Mouse (Mus musculus) heart, embryonic 13.5 days (tissue): ENCODE results near the gene Ccdc57. TPM values are rescaled to one million over a fixed set of nuclear protein-coding genes. Genes with fewer than 3 reads are reported as not detected.
"Not testable (repeated sequence)": the region's sequence is repeated elsewhere in the genome, so short reads cannot be mapped to it uniquely, and the experiment has no call there.

ENCODE experiments used
- ATAC-seq: fragments of 200-750 bp; cut with Nextera tagmentation; 2 replicates; pipeline ENCODE4 v1.8.0; 2017; ENCODE audit warnings: moderate TSS enrichment; ENCODE audit not compliant: insufficient number of reproducible peaks, low FRiP score, low TSS enrichment; ENCODE audit errors: extremely low read depth
- H3K27ac ChIP-seq: fragments of 300-500 bp; sonication (generic); replicated peaks from 2 replicates; pipeline ENCODE4 v1.5.1; 2015; ENCODE audit warnings: moderate library complexity, mild to moderate bottlenecking, inconsistent platforms
- H3K27me3 ChIP-seq: fragments of 300-500 bp; sonication (generic); replicated peaks from 2 replicates; pipeline ENCODE4 v1.6.1; 2015; ENCODE audit warnings: mild to moderate bottlenecking, inconsistent platforms
- H3K36me3 ChIP-seq: fragments of 300-500 bp; sonication (generic); 2 replicates; pipeline ENCODE4 v1.6.1; 2015; ENCODE audit warnings: mild to moderate bottlenecking, inconsistent platforms
- H3K4me1 ChIP-seq: fragments of 300-500 bp; sonication (generic); 2 replicates; pipeline ENCODE4 v1.6.1; 2015; ENCODE audit warnings: inconsistent platforms
- H3K4me2 ChIP-seq: fragments of 300-500 bp; sonication (generic); 2 replicates; pipeline ENCODE4 v1.6.1; 2015; ENCODE audit warnings: inconsistent platforms, mild to moderate bottlenecking, moderate library complexity
- H3K4me3 ChIP-seq: fragments of 300-500 bp; sonication (generic); 2 replicates; pipeline ENCODE4 v1.5.1; 2015; ENCODE audit warnings: moderate library complexity, mild to moderate bottlenecking, inconsistent platforms
- H3K9ac ChIP-seq: fragments of 300-500 bp; sonication (generic); 2 replicates; pipeline ENCODE4 v1.6.1; 2015; ENCODE audit warnings: inconsistent platforms, mild to moderate bottlenecking, moderate library complexity
- H3K9me3 ChIP-seq: fragments of 300-500 bp; sonication (generic); 2 replicates; pipeline ENCODE4 v1.6.1; 2016; ENCODE audit warnings: inconsistent platforms
- WGBS: fragments of 180-500 bp; shearing (Covaris S2); methylation state at CpG from one replicate; pipeline ENCODE4 v1.1.7; 2015; ENCODE audit warnings: mixed read lengths; 5-methylcytosine and 5-hydroxymethylcytosine counted together
- polyA plus RNA-seq: library from polyadenylated mRNA; unstranded; fragments of >200 nt; fragmentation: Nextera tagmentation; extraction: Ambion mirVana; gene quantifications from 2 replicates; pipeline ENCODE4 v1.2.1, GENCODE M21; 2015

Ccdc57 gene
- polyA plus RNA-seq, 1 experiment from 2014 or later: 3.7 TPM

DNA sequence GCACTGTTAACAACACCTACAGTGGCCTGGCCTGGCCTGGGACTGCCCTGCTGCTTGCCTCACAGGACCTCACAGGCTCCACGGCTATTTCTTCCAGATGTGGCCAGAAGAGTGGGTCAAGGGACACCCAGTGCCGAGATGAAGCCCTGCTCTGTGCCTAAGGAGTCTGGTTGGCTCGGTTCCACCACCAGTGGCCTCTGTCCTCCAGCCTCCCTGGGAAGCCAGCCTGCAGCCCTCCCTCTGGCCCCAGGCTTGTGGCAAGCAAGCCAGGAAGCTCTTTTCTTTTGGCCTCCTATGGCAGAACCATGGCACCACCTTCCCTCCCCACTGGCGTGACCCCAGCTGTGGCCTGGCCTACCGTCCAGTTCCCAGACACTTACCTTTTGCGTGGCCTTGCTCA lies 59.5 kb downstream of the Ccdc57 start:
- 78% methylated on average over 6 of the region's 6 CpGs for WGBS
- no peak overlapping the region for H3K27ac ChIP-seq
- no peaks in the 10 kb centered on the region for H3K27me3 ChIP-seq
- no peaks in the 10 kb centered on the region for H3K4me1 ChIP-seq
- no peak overlapping the region for H3K9ac ChIP-seq
- H3K4me3 ChIP-seq: no peak overlapping the region
- no peak overlapping the region for H3K4me2 ChIP-seq
- H3K9me3 ChIP-seq: no peaks in the 10 kb centered on the region
- peaks cover 21% of the 10 kb centered on the region for H3K36me3 ChIP-seq
- no peak for ATAC-seq

DNA sequence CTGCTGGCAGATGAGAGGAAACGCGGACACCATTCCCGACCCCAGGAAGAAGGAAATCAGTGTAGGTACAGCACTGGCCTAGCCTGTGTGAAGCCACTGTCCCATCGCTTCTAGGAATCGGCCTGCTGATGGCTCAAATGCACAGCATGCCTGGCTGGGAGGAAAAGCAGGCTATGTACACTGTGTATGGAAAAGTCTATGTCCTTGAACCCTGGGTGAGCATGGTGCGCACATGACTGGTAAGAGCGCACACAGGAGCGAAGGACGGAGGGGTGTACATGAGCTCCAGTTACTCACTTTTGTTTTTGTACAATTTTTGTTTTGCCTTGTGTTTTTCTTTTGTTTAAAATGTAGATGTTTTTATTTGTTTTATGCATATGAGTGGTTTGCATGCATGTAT lies 61.2 kb downstream of the Ccdc57 start:
- H3K9ac ChIP-seq: no peak overlapping the region
- no peaks in the 10 kb centered on the region for H3K4me1 ChIP-seq
- no peak overlapping the region for H3K4me2 ChIP-seq
- ATAC-seq: no peak
- H3K27ac ChIP-seq: no peak overlapping the region
- H3K27me3 ChIP-seq: no peaks in the 10 kb centered on the region
- H3K9me3 ChIP-seq: no peaks in the 10 kb centered on the region
- no peak overlapping the region for H3K4me3 ChIP-seq
- H3K36me3 ChIP-seq: peaks cover 5% of the 10 kb centered on the region
- 87% methylated on average over 9 of the region's 9 CpGs for WGBS

DNA sequence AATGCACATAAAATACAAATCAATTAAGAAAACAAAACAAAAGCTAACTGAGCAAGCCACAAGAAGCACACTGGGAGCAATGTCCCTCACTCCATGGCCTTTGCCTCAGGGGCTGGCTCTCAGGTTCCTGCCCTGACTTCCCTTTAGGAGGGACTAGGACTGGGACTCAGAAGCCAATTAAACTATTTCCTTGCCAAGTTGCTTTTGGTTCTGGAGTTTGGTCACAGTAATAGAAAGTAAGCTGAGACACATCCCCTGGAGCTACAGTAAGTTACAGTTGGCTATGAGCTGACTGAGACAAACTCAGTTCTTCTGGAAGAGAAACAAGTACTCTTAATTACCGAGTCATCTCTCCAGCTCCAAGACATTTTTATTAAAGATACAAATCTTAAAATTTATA lies 66.9 kb downstream of the Ccdc57 start:
- H3K9me3 ChIP-seq: no peaks in the 10 kb centered on the region
- H3K27me3 ChIP-seq: no peaks in the 10 kb centered on the region
- no peak overlapping the region for H3K9ac ChIP-seq
- H3K4me2 ChIP-seq: no peak overlapping the region
- H3K36me3 ChIP-seq: peaks cover 10% of the 10 kb centered on the region
- no peak overlapping the region for H3K4me3 ChIP-seq
- H3K4me1 ChIP-seq: no peaks in the 10 kb centered on the region
- 85% methylated on average over 1 of the region's 1 CpGs for WGBS
- no peak overlapping the region for H3K27ac ChIP-seq
- no peak for ATAC-seq

DNA sequence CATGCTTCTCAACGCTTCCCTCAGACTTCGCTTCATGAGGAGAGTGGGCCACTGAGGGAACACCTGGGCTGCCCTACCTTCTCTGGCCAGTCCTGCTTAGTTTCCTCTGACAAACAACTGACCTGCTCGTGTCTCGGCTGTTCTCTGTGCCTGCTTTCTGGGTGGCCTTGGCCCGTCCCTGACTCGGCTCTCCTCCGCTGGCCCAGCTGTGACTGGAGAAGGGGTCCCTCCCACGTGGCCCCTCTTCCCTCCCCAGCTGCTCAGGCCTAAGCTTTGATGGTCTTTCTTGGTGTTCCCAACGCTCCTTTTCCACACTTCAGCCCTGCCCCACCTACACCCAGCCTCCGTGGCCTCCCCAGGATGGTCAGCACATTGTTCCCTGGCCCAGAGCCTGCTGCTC lies 69.9 kb downstream of the Ccdc57 start:
- 71% methylated on average over 10 of the region's 10 CpGs for WGBS
- Histone ChIP-seq H3K4me3 (no peak overlapping the region), H3K9ac (no peak overlapping the region), H3K4me2 (no peak overlapping the region), H3K9me3 (no peaks in the 10 kb centered on the region), H3K27me3 (no peaks in the 10 kb centered on the region), H3K4me1 (no peaks in the 10 kb centered on the region), H3K27ac (no peak overlapping the region), H3K36me3 (peaks cover 35% of the 10 kb centered on the region)
- ATAC-seq: no peak

DNA sequence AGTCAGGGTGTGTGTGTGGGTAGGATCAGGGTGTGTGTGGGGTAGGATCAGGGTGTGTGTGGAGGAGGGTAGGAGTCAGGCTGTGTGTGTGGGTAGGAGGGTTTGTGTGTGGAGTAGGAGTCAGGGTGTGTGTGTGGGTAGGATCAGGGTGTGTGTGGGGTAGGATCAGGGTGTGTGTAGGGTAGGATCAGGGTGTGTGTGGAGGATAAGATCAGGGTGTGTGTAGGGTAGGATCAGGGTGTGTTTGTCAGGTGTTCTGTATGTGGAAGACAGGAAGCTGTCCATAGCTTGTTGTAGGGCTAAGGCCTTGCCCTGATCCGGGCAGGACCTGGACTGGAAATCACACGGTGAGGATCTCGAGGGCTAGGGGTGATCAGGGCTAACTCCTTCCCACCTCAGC lies 76.7 kb downstream of the Ccdc57 start:
- ATAC-seq: not testable (repeated sequence)
- WGBS: 87% methylated on average over 3 of the region's 3 CpGs
- peaks cover 30% of the 10 kb centered on the region for H3K36me3 ChIP-seq

DNA sequence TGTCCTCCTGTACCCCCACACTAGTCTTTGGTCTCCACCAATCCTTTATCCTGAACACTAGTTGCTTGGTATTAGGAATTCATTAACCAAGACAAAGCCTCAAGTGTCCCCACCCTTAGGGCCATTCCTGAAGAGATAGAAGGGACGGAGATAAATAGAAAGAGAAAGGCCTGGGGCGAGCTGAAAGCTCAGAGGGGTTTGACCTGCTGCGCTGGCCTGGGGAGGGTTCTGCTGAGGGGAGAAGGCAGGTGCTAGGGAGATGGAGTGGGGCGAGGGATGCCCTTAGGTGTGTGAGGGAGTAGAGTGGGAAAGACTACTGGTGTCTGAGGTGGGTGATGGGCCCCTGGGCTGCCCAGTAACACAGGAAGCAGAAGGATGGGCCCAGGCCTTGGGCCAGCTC lies 78.9 kb downstream of the Ccdc57 start:
- Histone ChIP-seq H3K4me2 (no peak overlapping the region), H3K27me3 (no peaks in the 10 kb centered on the region), H3K4me1 (peaks cover 31% of the 10 kb centered on the region), H3K9me3 (no peaks in the 10 kb centered on the region), H3K4me3 (no peak overlapping the region), H3K9ac (no peak overlapping the region), H3K27ac (no peak overlapping the region), H3K36me3 (peaks cover 11% of the 10 kb centered on the region)
- 74% methylated on average over 4 of the region's 4 CpGs for WGBS
- no peak for ATAC-seq

More for the DNA sequence above, 76.7 kb downstream of the Ccdc57 start:
- H3K9me3 ChIP-seq, H3K27ac ChIP-seq, H3K4me2 ChIP-seq, H3K9ac ChIP-seq, H3K27me3 ChIP-seq, H3K4me3 ChIP-seq: not testable (repeated sequence)
- H3K4me1 ChIP-seq: peaks cover 24% of the 10 kb centered on the region

DNA sequence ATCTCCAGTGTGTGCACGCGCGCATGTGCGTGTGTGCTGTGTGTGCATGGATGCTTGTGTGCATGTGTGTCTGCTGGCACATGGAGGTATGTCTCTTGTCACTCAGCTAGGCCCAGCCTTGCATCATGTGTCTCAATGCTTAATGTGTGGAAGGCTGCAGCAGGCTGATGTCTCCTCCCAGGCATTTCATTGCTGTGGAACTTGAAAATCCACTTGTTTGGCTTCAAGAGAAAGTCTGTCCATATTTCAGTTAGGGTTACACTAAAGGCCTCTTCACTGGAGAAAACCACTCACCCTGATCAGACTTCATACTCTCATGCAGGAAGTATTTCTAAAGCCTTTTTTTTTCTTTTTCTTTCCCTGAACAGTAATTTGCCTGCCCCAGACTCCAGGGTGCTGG lies 79.5 kb downstream of the Ccdc57 start:
- Histone ChIP-seq H3K4me2 (no peak overlapping the region), H3K27me3 (no peaks in the 10 kb centered on the region), H3K9ac (peak overlapping the region; percentile 13; the same call in 1 of the 2 replicates), H3K4me3 (no peak overlapping the region), H3K9me3 (no peaks in the 10 kb centered on the region), H3K4me1 (peaks cover 31% of the 10 kb centered on the region), H3K36me3 (peaks cover 5% of the 10 kb centered on the region), H3K27ac (no peak overlapping the region)
- 94% methylated on average over 4 of the region's 4 CpGs for WGBS
- no peak for ATAC-seq

DNA sequence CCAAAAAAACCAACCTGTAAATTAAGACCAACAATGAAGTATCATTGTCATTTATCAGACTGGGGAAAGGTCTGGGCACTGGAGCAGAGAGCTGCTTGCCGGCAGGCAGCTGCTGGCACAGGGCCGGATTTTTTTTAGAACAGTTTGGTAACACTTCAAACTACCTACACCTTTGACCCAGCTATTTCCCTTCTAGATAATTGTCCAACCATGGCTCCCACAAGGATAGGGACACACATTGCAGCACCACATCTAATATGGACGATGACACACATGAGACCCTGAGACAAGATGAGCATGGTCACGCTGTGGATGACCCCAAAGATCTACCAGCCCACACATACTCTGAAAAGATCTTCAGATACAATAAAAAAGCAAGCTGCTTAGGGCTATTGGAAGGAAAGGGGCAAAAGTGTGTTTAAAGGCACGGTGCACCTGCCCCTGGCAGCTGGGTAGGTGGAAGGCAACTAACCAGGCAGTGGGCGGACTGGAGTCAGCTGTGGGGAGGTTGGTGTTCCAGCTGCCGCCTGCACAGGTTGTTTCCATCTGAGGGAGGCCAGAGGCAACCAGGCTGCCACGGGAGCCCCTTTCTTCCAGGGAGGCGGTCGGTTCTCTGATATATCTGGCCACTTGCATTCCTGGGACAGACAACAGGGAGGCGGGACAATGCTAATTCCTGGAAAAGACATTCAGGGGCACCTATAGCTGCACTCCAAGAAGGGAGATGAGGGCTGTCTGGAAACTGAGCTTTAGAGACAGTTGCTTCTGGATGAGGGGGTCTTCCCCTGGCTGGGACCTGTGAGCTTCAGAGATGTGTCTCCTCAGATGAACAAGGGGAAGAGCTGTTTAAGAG lies 80.4 kb downstream of the Ccdc57 start:
- peaks cover 31% of the 10 kb centered on the region for H3K4me1 ChIP-seq
- 0 out of 2 replicates have a peak overlapping the region, but pooled peaks have one; percentile 13 for H3K9ac ChIP-seq
- H3K4me3 ChIP-seq: no peak overlapping the region
- ATAC-seq: no peak
- H3K4me2 ChIP-seq: no peak overlapping the region
- 46% methylated on average over 11 of the region's 11 CpGs for WGBS
- peak overlapping the region; percentile 51 for H3K27ac ChIP-seq
- no peaks in the 10 kb centered on the region for H3K9me3 ChIP-seq
- no peaks in the 10 kb centered on the region; the same call in 1 of the 2 replicates for H3K36me3 ChIP-seq
- H3K27me3 ChIP-seq: no peaks in the 10 kb centered on the region

DNA sequence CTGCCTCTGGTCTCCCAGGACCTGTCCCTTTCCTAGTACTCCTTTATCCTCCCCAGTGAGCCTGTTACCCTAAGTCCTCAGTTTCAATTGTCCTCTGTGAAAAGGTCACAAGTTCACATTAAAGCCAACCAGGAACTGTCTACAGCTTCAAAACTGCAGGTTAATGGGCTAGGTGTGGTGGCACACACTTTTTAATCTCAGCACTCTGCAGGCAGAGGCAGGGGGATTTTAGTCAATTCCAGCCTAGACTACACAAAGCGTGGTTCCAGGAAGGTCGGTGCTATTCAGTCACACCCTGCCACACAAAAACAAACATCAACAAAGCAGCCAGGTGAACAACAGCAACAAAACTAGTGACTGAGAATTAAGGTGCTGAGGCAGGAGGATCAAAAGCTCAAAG lies 81.1 kb downstream of the Ccdc57 start:
- Histone ChIP-seq H3K9ac (no peak overlapping the region), H3K27me3 (no peaks in the 10 kb centered on the region), H3K9me3 (no peaks in the 10 kb centered on the region), H3K4me3 (no peak overlapping the region), H3K27ac (no peak overlapping the region), H3K36me3 (no peaks in the 10 kb centered on the region), H3K4me1 (peaks cover 31% of the 10 kb centered on the region), H3K4me2 (no peak overlapping the region)
- WGBS: 70% methylated on average over 2 of the region's 2 CpGs
- ATAC-seq: no peak

DNA sequence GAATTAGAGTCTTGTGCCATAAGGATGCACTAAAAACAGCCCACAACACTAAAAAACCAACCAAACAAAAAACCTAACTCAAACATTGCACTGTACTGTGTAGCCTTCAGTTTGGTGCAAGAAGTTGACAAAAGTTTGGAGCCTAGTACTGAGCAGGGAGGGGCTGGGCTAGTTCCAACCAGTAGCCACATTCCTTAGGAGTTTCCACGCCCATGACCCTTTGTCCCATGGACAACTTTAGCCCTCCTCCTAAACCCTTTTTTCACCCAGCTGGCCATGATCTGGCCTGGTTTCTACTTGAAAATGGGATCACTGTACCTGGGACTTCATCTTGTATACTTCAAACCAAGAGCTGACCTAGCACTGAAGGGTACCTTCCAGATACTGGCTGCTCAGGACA lies 81.5 kb downstream of the Ccdc57 start:
- no peaks in the 10 kb centered on the region for H3K27me3 ChIP-seq
- ATAC-seq: no peak
- no peaks in the 10 kb centered on the region for H3K36me3 ChIP-seq
- no peak overlapping the region for H3K9ac ChIP-seq
- no peaks in the 10 kb centered on the region for H3K9me3 ChIP-seq
- WGBS: 48% methylated on average over 1 of the region's 1 CpGs
- H3K4me2 ChIP-seq: no peak overlapping the region
- no peak overlapping the region for H3K4me3 ChIP-seq
- peaks cover 31% of the 10 kb centered on the region for H3K4me1 ChIP-seq
- no peak overlapping the region for H3K27ac ChIP-seq

DNA sequence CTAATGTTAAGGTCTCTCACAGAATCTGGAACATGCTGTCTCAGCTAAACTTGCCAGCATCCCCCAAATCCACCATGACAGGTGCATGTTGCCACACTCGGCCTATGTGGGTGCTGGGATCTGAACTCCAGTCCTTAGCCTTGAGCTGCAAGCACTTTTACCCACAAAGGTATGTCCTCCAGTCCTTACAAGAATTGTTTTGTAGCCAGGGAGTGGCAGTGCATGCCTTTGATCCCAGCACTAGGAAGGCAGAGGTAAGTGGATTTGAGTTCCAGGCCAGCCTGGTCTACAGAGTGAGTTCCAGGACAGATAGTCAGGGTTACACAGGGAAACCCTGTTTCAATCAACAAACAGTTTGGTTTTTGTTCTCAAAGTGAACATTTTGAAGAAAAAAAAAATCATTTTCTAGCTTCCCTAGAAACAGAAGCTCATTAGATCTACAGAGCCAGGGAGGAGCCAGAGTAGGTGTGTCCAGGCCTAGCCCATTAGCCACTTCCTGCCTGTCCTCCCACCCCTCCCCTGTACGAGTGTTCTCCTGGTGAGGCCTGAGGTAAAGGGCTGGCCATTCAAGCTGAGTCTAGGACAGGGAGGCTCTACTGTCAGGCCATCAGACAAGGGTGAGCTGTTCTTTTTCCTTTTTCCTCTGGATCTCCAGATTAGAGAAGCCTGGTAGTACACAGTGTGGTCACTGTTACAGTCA lies 82.2 kb downstream of the Ccdc57 start:
- Histone ChIP-seq H3K36me3 (no peaks in the 10 kb centered on the region), H3K27ac (no peak overlapping the region), H3K9ac (no peak overlapping the region), H3K9me3 (no peaks in the 10 kb centered on the region), H3K4me1 (peaks cover 31% of the 10 kb centered on the region), H3K4me2 (no peak overlapping the region), H3K27me3 (no peaks in the 10 kb centered on the region), H3K4me3 (no peak overlapping the region)
- 63% methylated on average over 2 of the region's 2 CpGs for WGBS
- no peak for ATAC-seq
